Mouse (Mus musculus) stomach, postnatal 0 days (tissue): ENCODE measurements around the gene Dcpp1. TPM values are rescaled to one million over a fixed set of nuclear protein-coding genes. Genes with fewer than 3 reads are reported as not detected.
A peak's percentile ranks its signal among the peaks of the same experiment; 100 is the strongest.
"Not testable (repeated sequence)": the region's sequence is repeated elsewhere in the genome, so short reads cannot be mapped to it uniquely, and the experiment has no call there.

Experiments used
- ATAC-seq: fragments of 200-750 bp; cut with Nextera tagmentation; 2 replicates; pipeline ENCODE4 v1.8.0; 2017; ENCODE audit not compliant: low FRiP score, low TSS enrichment
- DNase-seq: peaks from one replicate; pipeline ENCODE4 v3.0.0-alpha.2; 2016; ENCODE audit warnings: low spot score
- H3K27ac ChIP-seq: fragments of 300-500 bp; sonication (generic); replicated peaks from 2 replicates; pipeline ENCODE4 v1.5.1; 2014; ENCODE audit warnings: mild to moderate bottlenecking, control low read depth
- H3K27me3 ChIP-seq: fragments of 300-500 bp; sonication (generic); 2 replicates; pipeline ENCODE4 v1.6.1; 2014; ENCODE audit warnings: low read length; ENCODE audit not compliant: control insufficient read depth, insufficient read depth
- H3K36me3 ChIP-seq: fragments of 300-500 bp; sonication (generic); 2 replicates; pipeline ENCODE4 v1.6.1; 2014; ENCODE audit warnings: low read length, mixed read lengths; ENCODE audit not compliant: control insufficient read depth, insufficient read depth
- H3K4me1 ChIP-seq: fragments of 300-500 bp; sonication (generic); replicated peaks from 2 replicates; pipeline ENCODE4 v1.6.1; 2014; ENCODE audit warnings: antibody characterized with exemption; ENCODE audit not compliant: control insufficient read depth, insufficient read depth
- H3K4me2 ChIP-seq: fragments of 300-500 bp; sonication (generic); replicated peaks from 2 replicates; pipeline ENCODE4 v1.6.1; 2014; ENCODE audit warnings: low read depth, mild to moderate bottlenecking, control low read depth, moderate library complexity
- H3K4me3 ChIP-seq: fragments of 300-500 bp; sonication (generic); 2 replicates; pipeline ENCODE4 v1.5.1; 2014; ENCODE audit warnings: low read depth, low read length, control low read depth
- H3K9ac ChIP-seq: fragments of 300-500 bp; sonication (generic); 2 replicates; pipeline ENCODE4 v1.6.1; 2014; ENCODE audit warnings: mild to moderate bottlenecking, low read length, control low read depth, mixed read lengths
- H3K9me3 ChIP-seq: fragments of 300-500 bp; sonication (generic); 2 replicates; pipeline ENCODE4 v1.6.1; 2016; ENCODE audit warnings: low read length; ENCODE audit not compliant: control insufficient read depth
- CTCF ChIP-seq: IDR thresholded peaks from 2 replicates; pipeline ENCODE4 v1.5.1; 2016; ENCODE audit warnings: antibody characterized with exemption, low read depth, mild to moderate bottlenecking, moderate library complexity
- EP300 ChIP-seq: optimal IDR thresholded peaks from 2 replicates; pipeline ENCODE3; 2016; ENCODE audit warnings: antibody characterized with exemption
- WGBS: fragments of 180-500 bp; shearing (Covaris S2); extraction: QIAGEN DNeasy Blood & Tissue Kit; methylation state at CpG from one replicate; pipeline ENCODE4 v1.1.7; 2014; 5-methylcytosine and 5-hydroxymethylcytosine counted together
- polyA plus RNA-seq: library from polyadenylated mRNA; unstranded; fragments of >200 nt; fragmentation: Nextera tagmentation; extraction: Ambion mirVana; gene quantifications from 2 replicates; pipeline ENCODE4 v1.2.1, GENCODE M21; 2015

Dcpp1 gene
- polyA plus RNA-seq, 1 experiment from 2014 or later, result not detected

- no peaks in the 10 kb centered on the region for H3K27me3 ChIP-seq
- ATAC-seq (no peak), DNase-seq (no peak)
- no peak overlapping the region for H3K4me2 ChIP-seq
- H3K27ac ChIP-seq, result no peak overlapping the region
- no peaks in the 10 kb centered on the region for H3K36me3 ChIP-seq
- no peak overlapping the region for H3K9ac ChIP-seq
- H3K4me3 ChIP-seq, result no peak overlapping the region
- no peak for TF ChIP-seq CTCF
- TF ChIP-seq EP300, result no peak
- no peaks in the 10 kb centered on the region for H3K9me3 ChIP-seq
- no peaks in the 10 kb centered on the region for H3K4me1 ChIP-seq
- 76% methylated on average over 4 of the region's 4 CpGs for WGBS
Observed at GRCm38 (mm10) chr17:23862926-23863325, 17.8 kb upstream of the Dcpp1 start.

- WGBS, result 83% methylated on average over 15 of the region's 15 CpGs
- H3K9ac ChIP-seq, result no peak within 1 kb of the TSS
- H3K4me2 ChIP-seq, result no peak within 1 kb of the TSS
- TF ChIP-seq EP300 (no peak), CTCF (no peak)
- H3K27me3 ChIP-seq, result no peaks in the 10 kb centered on the region
- H3K4me1 ChIP-seq, result no peaks in the 10 kb centered on the region
- H3K4me3 ChIP-seq, result no peak within 1 kb of the TSS
- no peak for DNase-seq
- no peaks in the 10 kb centered on the region for H3K9me3 ChIP-seq
- no peak within 1 kb of the TSS for H3K27ac ChIP-seq
- ATAC-seq, result no peak
- H3K36me3 ChIP-seq, result no peaks in the 10 kb centered on the region
Observed at GRCm38 (mm10) chr17:23867756-23868155, 12.9 kb upstream of the Dcpp1 start, which contains the start of gene Prss21. Gene Prss21 (plus strand): TSS chr17:23868056.

DNA sequence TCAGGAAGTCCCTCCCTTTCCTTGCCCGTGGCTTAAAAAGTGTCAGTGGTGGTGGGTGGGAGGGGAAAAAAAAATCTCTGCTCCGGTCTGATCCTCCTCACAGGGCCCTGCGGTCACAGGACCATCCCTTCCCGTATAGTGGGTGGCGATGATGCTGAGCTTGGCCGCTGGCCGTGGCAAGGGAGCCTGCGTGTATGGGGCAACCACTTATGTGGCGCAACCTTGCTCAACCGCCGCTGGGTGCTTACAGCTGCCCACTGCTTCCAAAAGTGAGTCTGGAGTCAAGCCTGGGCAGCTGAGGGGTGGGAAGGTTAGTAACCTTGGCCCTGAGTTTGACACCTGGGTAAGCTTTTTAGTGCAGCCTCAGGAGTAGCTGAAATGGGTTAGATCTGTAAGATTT, 12.2 kb upstream of the Dcpp1 start:
- no peak overlapping the region for H3K27ac ChIP-seq
- WGBS, result 88% methylated on average over 11 of the region's 11 CpGs
- no peaks in the 10 kb centered on the region for H3K4me1 ChIP-seq
- no peaks in the 10 kb centered on the region for H3K9me3 ChIP-seq
- TF ChIP-seq CTCF, result no peak
- TF ChIP-seq EP300, result no peak
- no peak overlapping the region for H3K4me3 ChIP-seq
- no peaks in the 10 kb centered on the region for H3K27me3 ChIP-seq
- DNase-seq (no peak), ATAC-seq (no peak)
- H3K9ac ChIP-seq, result no peak overlapping the region
- no peaks in the 10 kb centered on the region for H3K36me3 ChIP-seq
- H3K4me2 ChIP-seq, result no peak overlapping the region

GRCm38 (mm10) chr17:23873884-23874856, 6.5 kb upstream of the Dcpp1 start:
- WGBS, result 34% methylated on average over 8 of the region's 8 CpGs
- no peak for TF ChIP-seq EP300
- TF ChIP-seq CTCF, result peak; percentile 96
- peak; percentile 58 for ATAC-seq
- Histone ChIP-seq H3K4me2 (no peak overlapping the region), H3K27ac (no peak overlapping the region), H3K9me3 (no peaks in the 10 kb centered on the region), H3K27me3 (no peaks in the 10 kb centered on the region), H3K4me1 (no peaks in the 10 kb centered on the region), H3K9ac (no peak overlapping the region), H3K4me3 (no peak overlapping the region), H3K36me3 (no peaks in the 10 kb centered on the region)
- DNase-seq, result peak; percentile 63

GRCm38 (mm10) chr17:23876741-23877140, 3.9 kb upstream of the Dcpp1 start:
- Histone ChIP-seq H3K4me1 (no peaks in the 10 kb centered on the region), H3K4me2 (no peak overlapping the region), H3K4me3 (no peak overlapping the region), H3K27ac (no peak overlapping the region), H3K9ac (no peak overlapping the region), H3K27me3 (no peaks in the 10 kb centered on the region), H3K36me3 (no peaks in the 10 kb centered on the region), H3K9me3 (no peaks in the 10 kb centered on the region)
- WGBS, result 47% methylated on average over 3 of the region's 3 CpGs
- no peak for DNase-seq
- ATAC-seq, result no peak
- TF ChIP-seq CTCF, result no peak
- TF ChIP-seq EP300, result no peak

DNA sequence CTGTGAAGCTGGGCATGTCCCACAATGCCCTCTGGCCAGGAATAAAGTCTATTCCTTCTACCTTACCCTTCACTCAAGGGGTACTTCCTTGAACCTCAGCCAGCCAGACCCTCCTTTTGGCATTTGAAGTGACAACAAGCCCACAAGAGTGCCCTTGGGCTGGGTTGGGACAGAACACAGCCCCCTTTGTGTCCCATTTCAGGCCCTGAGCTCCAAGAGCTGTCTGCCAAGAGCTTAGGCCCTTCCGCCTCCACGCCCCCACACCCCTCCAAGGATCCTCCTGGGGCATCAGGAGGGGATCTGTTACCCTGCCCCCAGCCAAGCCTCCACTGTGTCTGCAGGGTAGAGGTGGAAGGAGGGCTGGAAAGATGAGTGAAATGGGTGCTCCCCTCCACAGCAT, 3.5 kb upstream of the Dcpp1 start:
- WGBS, result 94% methylated on average over 2 of the region's 2 CpGs
- H3K9me3 ChIP-seq, result no peaks in the 10 kb centered on the region
- H3K27ac ChIP-seq, result no peak overlapping the region
- TF ChIP-seq CTCF, result no peak
- TF ChIP-seq EP300, result no peak
- H3K36me3 ChIP-seq, result no peaks in the 10 kb centered on the region
- H3K9ac ChIP-seq, result no peak overlapping the region
- H3K4me2 ChIP-seq, result no peak overlapping the region
- H3K27me3 ChIP-seq, result no peaks in the 10 kb centered on the region
- H3K4me1 ChIP-seq, result no peaks in the 10 kb centered on the region
- no peak for ATAC-seq
- DNase-seq, result no peak
- H3K4me3 ChIP-seq, result no peak overlapping the region

DNA sequence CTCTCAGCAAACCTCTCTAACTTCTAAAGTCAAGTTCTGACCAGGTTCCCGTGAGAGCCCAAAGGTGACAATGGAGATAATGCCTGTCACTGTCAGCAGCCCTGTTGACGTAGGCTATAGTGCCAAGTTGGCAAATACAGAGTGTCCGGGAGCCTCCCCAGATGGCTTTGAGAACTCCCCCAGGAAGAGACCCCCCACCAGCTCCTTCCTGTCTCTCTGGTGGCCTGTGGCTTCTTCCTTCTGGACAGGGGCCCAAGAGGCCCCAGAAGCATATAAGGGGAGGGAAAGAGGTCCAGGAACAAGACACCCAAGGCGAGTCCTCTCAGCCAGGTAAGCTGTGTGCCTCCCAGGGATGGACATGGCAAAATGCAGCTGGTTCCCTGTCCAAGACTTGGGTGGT, 36.5 kb downstream of the Dcpp1 start, which contains the start of gene Dcpp3:
Gene Dcpp3 (plus strand): TSS at position 301 of the 400 bp plus-strand sequence.
- not testable (repeated sequence) for H3K27me3 ChIP-seq, H3K4me1 ChIP-seq, ATAC-seq, H3K9ac ChIP-seq, H3K9me3 ChIP-seq, H3K36me3 ChIP-seq, H3K4me2 ChIP-seq, DNase-seq, H3K27ac ChIP-seq, H3K4me3 ChIP-seq
- WGBS, result 46% methylated on average over 4 of the region's 4 CpGs
